Mouse (Mus musculus) liver, embryonic 11.5 days (tissue): Measurements from ENCODE around the gene Kank1. TPM values are rescaled to one million over a fixed set of nuclear protein-coding genes. Genes with fewer than 3 reads are reported as not detected.

ENCODE experiments used
- ATAC-seq: fragments of 200-750 bp; cut with Nextera tagmentation; replicated peaks from 2 replicates; pipeline ENCODE4 v1.8.0; 2017; ENCODE audit warnings: moderate number of reproducible peaks, mild to moderate bottlenecking, moderate TSS enrichment, moderate library complexity; ENCODE audit not compliant: low FRiP score
- DNase-seq: peaks from one replicate; pipeline ENCODE4 v3.0.0-alpha.2; 2017; ENCODE audit warnings: low spot score
- H3K27ac ChIP-seq: fragments of 300-500 bp; sonication (generic); 2 replicates; pipeline ENCODE4 v1.5.1; 2014; ENCODE audit warnings: mild to moderate bottlenecking, low read depth, low read length, control low read depth
- H3K27me3 ChIP-seq: fragments of 300-500 bp; sonication (generic); replicated peaks from 2 replicates; pipeline ENCODE4 v1.6.1; 2014; ENCODE audit warnings: low read length, mixed read lengths; ENCODE audit not compliant: control insufficient read depth, insufficient read depth
- H3K36me3 ChIP-seq: fragments of 300-500 bp; sonication (generic); 2 replicates; pipeline ENCODE4 v1.6.1; 2014; ENCODE audit warnings: mild to moderate bottlenecking, low read length, moderate library complexity, mixed read lengths; ENCODE audit not compliant: control insufficient read depth, insufficient read depth
- H3K4me1 ChIP-seq: fragments of 300-500 bp; sonication (generic); replicated peaks from 2 replicates; pipeline ENCODE4 v1.6.1; 2014; ENCODE audit warnings: low read length, mixed read lengths; ENCODE audit not compliant: control insufficient read depth, insufficient read depth
- H3K4me2 ChIP-seq: fragments of 300-500 bp; sonication (generic); 2 replicates; pipeline ENCODE4 v1.6.1; 2014; ENCODE audit warnings: mild to moderate bottlenecking, control low read depth, moderate library complexity
- H3K4me3 ChIP-seq: fragments of 300-500 bp; sonication (generic); 2 replicates; pipeline ENCODE4 v1.5.1; 2014; ENCODE audit warnings: low read depth, low read length, control low read depth
- H3K9ac ChIP-seq: fragments of 300-500 bp; sonication (generic); 2 replicates; pipeline ENCODE4 v1.6.1; 2014; ENCODE audit warnings: low read depth, low read length, control low read depth
- H3K9me3 ChIP-seq: fragments of 300-500 bp; sonication (generic); 2 replicates; pipeline ENCODE4 v1.6.1; 2016; ENCODE audit warnings: low read length, inconsistent platforms, mixed read lengths; ENCODE audit not compliant: control insufficient read depth
- WGBS: fragments of 180-500 bp; shearing (Covaris S2); extraction: QIAGEN DNeasy Blood & Tissue Kit; methylation state at CpG from one replicate; pipeline ENCODE4 v1.1.7; 2014; 5-methylcytosine and 5-hydroxymethylcytosine counted together
- polyA plus RNA-seq: library from polyadenylated mRNA; unstranded; fragments of >200 nt; fragmentation: Nextera tagmentation; extraction: Ambion mirVana; gene quantifications from 2 replicates; pipeline ENCODE4 v1.2.1, GENCODE M21; 2014

Kank1 gene
- polyA plus RNA-seq, 1 experiment from 2014 or later: 14.1 TPM

DNA sequence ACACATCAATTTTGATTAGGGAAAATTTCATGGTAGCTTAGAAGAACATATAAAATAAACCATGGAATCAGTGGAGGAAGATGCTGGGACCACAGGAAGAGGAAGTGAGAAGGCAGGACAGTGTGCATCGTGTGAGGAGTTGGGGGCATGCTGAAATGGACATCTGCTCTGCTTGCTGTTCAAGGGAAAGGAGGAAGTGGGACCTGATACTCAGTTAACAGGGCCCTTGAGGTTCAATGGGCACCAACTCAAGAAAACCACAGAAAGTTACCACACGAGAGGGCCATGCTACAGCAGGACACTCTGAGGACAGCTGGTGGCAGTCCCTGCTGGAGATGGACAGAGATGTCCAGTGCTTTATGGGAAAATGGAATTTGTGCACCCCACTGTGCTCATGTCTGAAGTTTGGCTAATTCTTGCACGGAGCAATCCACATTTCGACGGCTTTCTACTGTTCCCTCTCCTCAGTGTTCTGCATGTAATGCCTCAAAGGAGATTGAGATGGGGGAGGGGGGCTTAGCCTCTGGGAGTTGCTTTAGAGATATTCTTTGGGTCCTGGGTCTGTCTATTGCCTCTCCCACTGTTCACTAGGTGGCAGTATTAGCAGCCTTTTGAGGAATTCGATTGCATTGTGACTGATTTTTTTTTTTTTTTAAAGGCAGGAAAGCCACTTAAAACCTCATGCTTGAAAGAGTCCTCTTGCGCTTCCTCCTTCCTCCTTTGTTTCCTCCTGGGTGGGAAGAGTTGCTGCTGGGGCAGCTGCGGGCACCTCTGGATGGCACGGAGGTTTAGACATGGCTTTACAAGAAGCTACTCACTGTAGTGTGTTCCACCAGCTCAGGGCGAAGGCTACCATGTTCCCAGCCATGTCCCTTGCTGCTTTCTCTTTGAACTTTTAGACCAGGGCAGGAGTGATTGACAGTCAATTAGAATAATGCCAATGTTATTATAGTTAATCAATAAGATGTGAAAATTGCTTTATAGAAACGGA lies 104.2 kb downstream of the Kank1 start:
- WGBS: 42% methylated on average over 11 of the region's 11 CpGs
- no peaks in the 10 kb centered on the region for H3K27me3 ChIP-seq
- H3K9ac ChIP-seq: no peak overlapping the region
- DNase-seq (no peak), ATAC-seq (no peak)
- no peak overlapping the region for H3K4me3 ChIP-seq
- peaks cover 22% of the 10 kb centered on the region for H3K4me1 ChIP-seq
- no peak overlapping the region for H3K27ac ChIP-seq
- no peak overlapping the region for H3K4me2 ChIP-seq
- H3K36me3 ChIP-seq: no peaks in the 10 kb centered on the region
- no peaks in the 10 kb centered on the region for H3K9me3 ChIP-seq

DNA sequence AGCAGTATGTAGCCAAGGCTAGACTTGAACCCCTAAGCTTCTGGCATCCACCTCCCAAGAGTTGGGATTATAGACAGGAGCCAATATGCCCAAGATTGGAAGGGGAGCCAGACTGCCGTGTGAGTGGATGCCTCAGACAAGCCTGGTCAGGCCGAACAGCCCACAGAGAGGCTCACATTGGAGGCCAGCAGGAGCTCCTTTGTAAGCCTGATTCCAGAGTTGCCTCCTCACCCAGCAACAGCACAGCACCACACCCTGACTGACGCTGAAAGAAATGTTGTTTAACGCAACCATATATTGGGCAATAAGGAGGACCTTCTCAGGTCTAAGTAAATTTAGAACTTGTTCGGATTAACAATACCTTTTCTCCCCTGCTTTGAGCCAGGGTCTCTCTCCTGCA lies 105.3 kb downstream of the Kank1 start:
- Histone ChIP-seq H3K9me3 (no peaks in the 10 kb centered on the region), H3K4me1 (peaks cover 22% of the 10 kb centered on the region), H3K9ac (no peak overlapping the region), H3K27ac (no peak overlapping the region), H3K27me3 (no peaks in the 10 kb centered on the region), H3K4me2 (no peak overlapping the region), H3K4me3 (no peak overlapping the region), H3K36me3 (no peaks in the 10 kb centered on the region)
- ATAC-seq (no peak), DNase-seq (no peak)
- 84% methylated on average over 5 of the region's 5 CpGs for WGBS

DNA sequence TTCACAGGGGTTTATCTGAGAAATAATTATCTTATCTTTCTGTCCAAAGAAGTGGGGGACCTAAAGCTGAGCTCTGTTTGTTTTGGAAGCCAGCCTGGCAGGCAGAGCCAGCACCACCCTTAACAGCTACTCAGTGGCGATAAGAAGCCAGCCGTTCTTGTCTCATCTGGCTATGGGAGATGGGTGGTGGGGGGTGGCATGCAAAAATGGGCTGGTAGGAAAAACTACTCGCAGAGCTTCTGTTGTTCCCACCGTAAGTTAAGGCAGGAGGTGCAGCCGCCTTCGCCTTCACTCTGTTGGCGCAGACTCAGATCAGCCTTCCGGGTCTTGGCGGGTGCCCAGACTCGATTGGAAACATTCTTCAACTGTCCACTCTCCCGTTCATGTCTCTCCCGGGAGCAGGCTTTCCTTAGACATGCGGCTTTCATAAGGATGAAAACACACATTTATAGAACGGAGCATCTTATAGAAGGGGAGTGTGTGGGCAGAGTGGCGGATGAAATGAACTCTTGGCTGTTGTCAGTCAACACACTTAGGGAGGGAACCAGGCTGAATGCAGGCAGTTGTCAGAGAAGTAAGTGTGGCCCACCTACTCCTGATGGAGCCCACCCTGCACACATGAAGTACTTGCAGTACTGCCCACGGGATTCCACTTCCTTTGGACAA lies 107.0 kb downstream of the Kank1 start:
- Histone ChIP-seq H3K4me1 (peaks cover 25% of the 10 kb centered on the region), H3K9me3 (no peaks in the 10 kb centered on the region), H3K27me3 (no peaks in the 10 kb centered on the region), H3K4me3 (no peak overlapping the region), H3K27ac (peak overlapping the region; percentile 48), H3K4me2 (peak overlapping the region; percentile 24; the same call in 1 of the 2 replicates), H3K9ac (no peak overlapping the region), H3K36me3 (no peaks in the 10 kb centered on the region)
- ATAC-seq: peak; percentile 80
- 48% methylated on average over 16 of the region's 16 CpGs for WGBS
- DNase-seq: no peak

DNA sequence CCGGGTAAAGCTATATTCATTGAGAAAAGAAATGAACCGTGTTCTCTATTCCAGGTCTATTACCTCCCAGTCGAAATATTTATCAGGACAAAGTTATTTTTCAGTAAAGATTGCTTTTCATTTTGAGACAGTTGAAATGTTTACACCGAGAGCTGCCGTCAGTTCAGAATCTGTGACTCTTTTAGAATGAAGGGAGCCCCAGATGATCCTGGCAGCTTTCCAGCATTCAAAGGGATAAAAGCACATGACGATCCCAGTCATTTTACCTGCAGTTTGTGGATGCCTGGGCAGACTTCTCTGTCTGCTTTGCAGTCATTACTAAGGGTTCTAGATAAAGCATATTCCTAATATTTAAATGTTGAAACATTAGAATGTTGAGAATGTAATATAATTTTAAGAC lies 107.6 kb downstream of the Kank1 start:
- no peak overlapping the region for H3K4me3 ChIP-seq
- H3K9ac ChIP-seq: no peak overlapping the region
- H3K4me2 ChIP-seq: no peak overlapping the region
- no peaks in the 10 kb centered on the region for H3K36me3 ChIP-seq
- H3K9me3 ChIP-seq: no peaks in the 10 kb centered on the region
- DNase-seq (no peak), ATAC-seq (no peak)
- peaks cover 25% of the 10 kb centered on the region for H3K4me1 ChIP-seq
- 65% methylated on average over 6 of the region's 6 CpGs for WGBS
- H3K27ac ChIP-seq: no peak overlapping the region
- H3K27me3 ChIP-seq: no peaks in the 10 kb centered on the region

DNA sequence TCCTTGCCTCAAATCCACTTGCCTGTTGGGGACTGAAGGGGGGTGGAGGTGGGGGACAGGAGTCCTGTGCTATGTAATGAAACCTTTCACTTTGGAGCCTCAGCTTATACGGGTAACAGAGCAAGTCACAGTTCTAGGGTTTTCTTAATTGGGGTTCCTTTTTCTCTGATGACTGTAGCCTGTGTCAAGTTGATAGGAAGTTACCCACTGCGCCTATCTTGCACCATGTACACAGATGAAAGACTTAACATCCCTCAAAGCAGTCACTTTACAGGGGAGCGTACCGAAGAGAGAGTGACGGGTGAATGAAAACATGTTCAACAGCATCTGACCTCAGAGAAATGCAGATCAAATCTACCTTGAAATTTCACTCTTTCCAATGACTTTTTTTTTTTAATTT lies 109.2 kb downstream of the Kank1 start:
- WGBS: 81% methylated on average over 5 of the region's 5 CpGs
- Histone ChIP-seq H3K36me3 (no peaks in the 10 kb centered on the region), H3K27me3 (no peaks in the 10 kb centered on the region), H3K9ac (no peak overlapping the region), H3K9me3 (no peaks in the 10 kb centered on the region), H3K4me1 (peaks cover 22% of the 10 kb centered on the region), H3K27ac (no peak overlapping the region), H3K4me2 (no peak overlapping the region), H3K4me3 (no peak overlapping the region)
- DNase-seq: no peak
- no peak for ATAC-seq

DNA sequence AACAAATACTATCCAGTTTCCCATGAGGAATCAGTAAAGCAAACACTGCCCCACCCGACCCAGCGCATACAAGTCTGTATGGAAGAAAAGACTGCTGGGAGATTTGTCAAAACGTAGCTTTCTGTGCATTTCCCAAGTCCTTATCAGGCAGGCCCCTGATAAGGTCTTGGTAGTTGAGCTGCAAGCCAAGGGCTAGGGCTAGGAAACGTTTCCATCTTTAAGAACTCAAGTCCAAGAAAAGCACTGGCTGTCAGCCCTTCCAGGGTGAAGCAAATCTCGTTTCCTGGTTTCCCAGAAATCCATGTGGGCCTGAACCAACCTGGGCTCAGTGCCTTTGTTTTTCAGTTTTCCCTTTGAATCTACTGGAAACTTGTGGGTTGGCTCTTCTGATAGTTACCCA lies 110.7 kb downstream of the Kank1 start:
- 34% methylated on average over 5 of the region's 5 CpGs for WGBS
- ATAC-seq (no peak), DNase-seq (no peak)
- Histone ChIP-seq H3K9ac (no peak overlapping the region), H3K27ac (no peak overlapping the region), H3K4me2 (no peak overlapping the region), H3K9me3 (no peaks in the 10 kb centered on the region), H3K36me3 (no peaks in the 10 kb centered on the region), H3K4me3 (no peak overlapping the region), H3K4me1 (peaks cover 18% of the 10 kb centered on the region), H3K27me3 (0 out of 2 replicates have a peak, but pooled peaks cover 1% of the 10 kb centered on the region)

DNA sequence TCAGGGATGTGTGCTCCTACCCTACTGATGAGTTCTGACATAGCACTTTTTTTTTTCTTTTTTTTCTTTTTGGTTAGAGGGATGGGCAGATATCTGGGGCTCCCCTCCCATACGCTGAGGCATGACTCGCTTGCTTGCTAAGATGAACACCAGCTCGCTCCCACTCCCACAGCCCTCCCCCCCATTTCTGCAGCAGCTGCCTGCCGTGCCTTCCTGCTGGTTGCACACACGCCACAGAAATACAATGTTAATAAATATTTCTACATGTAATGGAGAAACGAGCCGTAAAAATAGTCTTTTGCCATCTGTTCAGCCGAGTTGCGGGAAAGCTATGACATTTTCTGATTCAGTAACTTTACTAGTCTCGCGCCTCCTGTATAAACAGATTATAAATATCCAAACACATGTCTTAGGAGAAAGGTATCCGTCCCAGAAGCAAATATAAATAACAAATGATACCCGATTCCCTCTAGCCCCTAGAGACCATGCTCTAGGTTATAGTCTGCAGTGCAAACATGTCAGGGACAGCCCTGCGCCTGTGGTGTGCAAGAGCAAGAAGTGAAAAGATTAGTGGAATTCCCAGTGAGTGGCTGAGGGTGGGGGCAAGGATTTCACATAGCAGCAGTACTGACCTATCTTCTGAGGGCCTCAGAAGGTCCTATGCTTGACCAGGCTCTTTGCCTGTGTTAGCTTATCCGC lies 114.6 kb downstream of the Kank1 start:
- Histone ChIP-seq H3K9ac (no peak overlapping the region), H3K9me3 (no peaks in the 10 kb centered on the region), H3K36me3 (no peaks in the 10 kb centered on the region), H3K27me3 (0 out of 2 replicates have a peak, but pooled peaks cover 2% of the 10 kb centered on the region), H3K4me2 (no peak overlapping the region), H3K27ac (no peak overlapping the region), H3K4me1 (peaks cover 3% of the 10 kb centered on the region), H3K4me3 (no peak overlapping the region)
- DNase-seq (no peak), ATAC-seq (no peak)
- 68% methylated on average over 15 of the region's 15 CpGs for WGBS

DNA sequence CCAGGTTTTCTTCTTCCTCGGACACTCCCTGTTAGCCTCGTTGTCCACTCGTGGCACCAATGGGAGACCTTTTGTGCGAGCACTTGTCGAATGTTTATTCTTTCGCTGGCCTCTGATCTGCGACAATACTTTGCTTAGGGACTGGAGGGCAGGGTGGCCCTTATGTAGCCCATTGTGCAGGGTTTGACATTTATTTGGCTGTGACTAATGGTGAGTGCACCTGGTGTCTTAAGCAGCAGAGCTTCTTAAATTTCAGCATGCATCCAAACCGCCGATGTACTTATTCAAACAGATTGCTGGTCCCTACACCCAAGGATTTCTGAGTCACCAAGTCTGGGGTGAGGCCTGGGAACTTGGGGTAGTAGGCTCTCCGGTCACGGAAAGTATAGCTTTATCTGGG lies 120.3 kb downstream of the Kank1 start:
- H3K4me2 ChIP-seq: no peak overlapping the region
- H3K4me1 ChIP-seq: peaks cover 2% of the 10 kb centered on the region; the same call in 1 of the 2 replicates
- H3K27ac ChIP-seq: no peak overlapping the region
- DNase-seq (no peak), ATAC-seq (no peak)
- H3K4me3 ChIP-seq: no peak overlapping the region
- no peaks in the 10 kb centered on the region for H3K36me3 ChIP-seq
- H3K27me3 ChIP-seq: peaks cover 13% of the 10 kb centered on the region; the same call in 1 of the 2 replicates
- WGBS: 74% methylated on average over 11 of the region's 11 CpGs
- no peak overlapping the region for H3K9ac ChIP-seq
- no peaks in the 10 kb centered on the region for H3K9me3 ChIP-seq
